Mouse (Mus musculus) lung, embryonic 16.5 days (tissue): ENCODE measurements around the gene Slc44a2. TPM values are rescaled to one million over a fixed set of nuclear protein-coding genes. Genes with fewer than 3 reads are reported as not detected.

ENCODE experiments used
- ATAC-seq: fragments of 200-750 bp; cut with Nextera tagmentation; 2 replicates; pipeline ENCODE4 v1.8.0; 2017; ENCODE audit warnings: low read depth, mild to moderate bottlenecking, moderate library complexity
- H3K27ac ChIP-seq: fragments of 300-500 bp; sonication (generic); 2 replicates; pipeline ENCODE4 v1.5.1; 2014; ENCODE audit warnings: mild to moderate bottlenecking, control low read depth, low read length
- H3K27me3 ChIP-seq: fragments of 300-500 bp; sonication (generic); 2 replicates; pipeline ENCODE4 v1.6.1; 2014; ENCODE audit warnings: low read depth, low read length, mixed read lengths; ENCODE audit not compliant: control insufficient read depth, insufficient read depth
- H3K36me3 ChIP-seq: fragments of 300-500 bp; sonication (generic); 2 replicates; pipeline ENCODE4 v1.6.1; 2014; ENCODE audit warnings: low read length; ENCODE audit not compliant: control insufficient read depth, insufficient read depth
- H3K4me1 ChIP-seq: fragments of 300-500 bp; sonication (generic); replicated peaks from 2 replicates; pipeline ENCODE4 v1.6.1; 2014; ENCODE audit warnings: low read length, mixed read lengths; ENCODE audit not compliant: control insufficient read depth, insufficient read depth
- H3K4me2 ChIP-seq: fragments of 300-500 bp; sonication (generic); 2 replicates; pipeline ENCODE4 v1.6.1; 2014; ENCODE audit warnings: low read depth, low read length, control low read depth
- H3K4me3 ChIP-seq: fragments of 300-500 bp; sonication (generic); 2 replicates; pipeline ENCODE4 v1.5.1; 2014; ENCODE audit warnings: mild to moderate bottlenecking, low read length, control low read depth
- H3K9ac ChIP-seq: fragments of 300-500 bp; sonication (generic); 2 replicates; pipeline ENCODE4 v1.6.1; 2014; ENCODE audit warnings: low read length, control low read depth
- H3K9me3 ChIP-seq: fragments of 300-500 bp; sonication (generic); 2 replicates; pipeline ENCODE4 v1.6.1; 2016; ENCODE audit warnings: low read length; ENCODE audit not compliant: control insufficient read depth
- WGBS: fragments of 180-500 bp; shearing (Covaris S2); extraction: QIAGEN DNeasy Blood & Tissue Kit; methylation state at CpG from one replicate; pipeline ENCODE4 v1.1.7; 2014; 5-methylcytosine and 5-hydroxymethylcytosine counted together
- polyA plus RNA-seq: library from polyadenylated mRNA; unstranded; fragments of >200 nt; fragmentation: Nextera tagmentation; extraction: Ambion mirVana; gene quantifications from 2 replicates; pipeline ENCODE4 v1.2.1, GENCODE M21; 2015

Slc44a2 gene
- polyA plus RNA-seq, 1 experiment from 2014 or later: 178 TPM

DNA sequence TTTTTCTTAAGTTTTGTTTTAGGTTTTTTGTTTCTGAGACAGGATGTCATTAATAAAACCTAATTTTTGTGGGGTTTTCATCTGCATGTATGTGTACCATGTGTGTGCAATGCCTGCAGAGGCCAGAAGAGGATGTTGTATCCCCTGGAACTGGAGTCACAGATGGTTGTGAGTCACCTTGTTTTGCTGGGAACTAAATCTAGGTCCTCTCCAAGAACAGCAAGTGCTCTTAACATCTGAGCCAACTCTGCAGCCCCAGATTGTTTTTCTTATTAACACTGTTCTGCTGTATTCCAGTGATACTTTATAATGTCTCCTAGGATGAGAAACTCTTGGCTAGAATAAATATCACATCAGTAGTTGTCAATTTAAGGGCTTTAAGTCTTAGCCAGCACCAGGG, 60.4 kb downstream of the Slc44a2 start:
- no peak for ATAC-seq
- H3K27me3 ChIP-seq: no peaks in the 10 kb centered on the region
- peaks cover 5% of the 10 kb centered on the region; the same call in 1 of the 2 replicates for H3K36me3 ChIP-seq
- H3K4me3 ChIP-seq: no peak overlapping the region
- H3K27ac ChIP-seq: no peak overlapping the region
- no peak overlapping the region for H3K9ac ChIP-seq
- no peak overlapping the region for H3K4me2 ChIP-seq
- no peaks in the 10 kb centered on the region for H3K9me3 ChIP-seq
- H3K4me1 ChIP-seq: peaks cover 5% of the 10 kb centered on the region; the same call in 1 of the 2 replicates

DNA sequence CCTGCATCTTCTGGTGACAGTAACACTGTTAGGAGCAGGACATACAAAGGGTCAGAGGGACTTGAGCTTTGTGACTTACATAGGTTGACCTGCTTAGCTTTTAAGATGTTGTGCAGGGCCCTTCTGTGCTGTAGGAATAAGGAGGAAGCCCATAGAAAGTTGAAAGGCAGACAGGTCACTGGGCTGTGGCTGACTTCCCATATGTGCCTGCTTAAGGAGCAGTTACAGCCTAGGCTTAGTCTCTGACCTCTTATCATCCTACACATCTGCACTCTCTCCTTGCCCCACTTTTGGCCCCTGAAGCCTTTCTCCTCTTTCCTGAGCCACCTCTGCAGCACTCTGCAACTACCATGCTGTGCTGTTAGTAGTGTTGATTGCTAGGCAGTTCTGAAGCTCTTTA, 63.5 kb downstream of the Slc44a2 start:
- H3K9ac ChIP-seq: no peak overlapping the region
- no peak for ATAC-seq
- H3K9me3 ChIP-seq: no peaks in the 10 kb centered on the region
- H3K4me2 ChIP-seq: no peak overlapping the region
- H3K27ac ChIP-seq: no peak overlapping the region
- no peak overlapping the region for H3K4me3 ChIP-seq
- no peaks in the 10 kb centered on the region for H3K27me3 ChIP-seq
- peaks cover 5% of the 10 kb centered on the region; the same call in 1 of the 2 replicates for H3K4me1 ChIP-seq
- H3K36me3 ChIP-seq: peaks cover 8% of the 10 kb centered on the region; the same call in 1 of the 2 replicates

DNA sequence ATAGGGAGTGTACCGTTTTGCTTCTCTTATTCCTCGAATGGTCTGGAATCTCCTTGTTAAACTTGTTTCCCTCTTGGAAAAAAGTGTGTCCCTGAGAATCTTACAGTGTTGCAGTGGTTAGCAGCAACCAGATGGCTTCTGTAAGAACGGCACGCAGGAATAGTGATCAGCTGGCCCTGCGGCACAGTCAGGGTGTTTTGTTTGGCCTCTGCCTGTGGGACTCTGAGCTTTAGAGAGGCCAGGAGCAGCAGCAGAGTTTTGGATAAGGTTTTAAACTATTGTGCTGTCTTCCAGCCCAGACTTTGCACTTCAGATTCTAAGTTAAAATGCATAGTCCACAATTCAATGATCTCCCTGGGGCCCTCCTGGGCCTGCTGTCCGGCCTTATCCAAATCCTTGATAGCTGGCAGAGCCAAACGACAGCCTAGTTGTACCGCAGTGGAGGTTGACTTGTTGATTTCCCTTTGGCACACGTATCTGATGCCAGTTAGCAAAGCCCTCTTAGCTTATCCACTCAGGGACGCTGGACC, 72.2 kb downstream of the Slc44a2 start:
- Histone ChIP-seq H3K27me3 (no peaks in the 10 kb centered on the region), H3K4me2 (no peak overlapping the region), H3K9ac (no peak overlapping the region), H3K27ac (no peak overlapping the region), H3K4me3 (no peak overlapping the region), H3K4me1 (no peaks in the 10 kb centered on the region), H3K36me3 (peaks cover 85% of the 10 kb centered on the region), H3K9me3 (no peaks in the 10 kb centered on the region)
- WGBS: 82% methylated on average over 10 of the region's 10 CpGs
- ATAC-seq: no peak

- Histone ChIP-seq H3K27ac (no peak overlapping the region), H3K4me3 (no peak overlapping the region), H3K9ac (no peak overlapping the region), H3K4me1 (no peaks in the 10 kb centered on the region), H3K27me3 (no peaks in the 10 kb centered on the region), H3K9me3 (no peaks in the 10 kb centered on the region), H3K36me3 (peaks cover 83% of the 10 kb centered on the region), H3K4me2 (no peak overlapping the region)
- ATAC-seq: no peak
- 84% methylated on average over 3 of the region's 3 CpGs for WGBS
Measured at GRCm38 (mm10) chr9:21395692-21396091, 75.2 kb downstream of the Slc44a2 start.

DNA sequence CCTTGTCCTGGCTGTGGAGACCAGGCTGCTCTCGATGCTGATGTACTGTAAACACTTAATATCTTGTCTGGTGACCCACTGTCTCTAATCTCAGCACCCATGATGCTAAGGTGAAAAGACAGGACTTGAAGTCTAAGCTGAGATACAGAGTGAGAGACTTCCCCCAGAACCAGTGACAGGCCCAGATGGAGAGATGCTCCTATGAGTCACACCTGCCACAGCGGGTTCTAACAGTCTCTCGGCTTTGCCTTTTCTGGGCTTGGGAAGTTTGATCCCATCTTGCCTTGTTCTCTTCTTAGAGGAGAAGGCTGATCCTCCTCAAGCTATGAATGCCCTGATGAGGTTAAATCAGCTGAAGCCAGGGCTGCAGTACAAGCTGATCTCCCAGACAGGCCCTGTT, 76.7 kb downstream of the Slc44a2 start:
- no peak overlapping the region for H3K4me3 ChIP-seq
- H3K4me2 ChIP-seq: no peak overlapping the region
- no peaks in the 10 kb centered on the region for H3K4me1 ChIP-seq
- H3K9me3 ChIP-seq: no peaks in the 10 kb centered on the region
- no peaks in the 10 kb centered on the region for H3K27me3 ChIP-seq
- peaks cover 80% of the 10 kb centered on the region for H3K36me3 ChIP-seq
- ATAC-seq: no peak
- H3K9ac ChIP-seq: no peak overlapping the region
- 93% methylated on average over 3 of the region's 3 CpGs for WGBS
- no peak overlapping the region for H3K27ac ChIP-seq

DNA sequence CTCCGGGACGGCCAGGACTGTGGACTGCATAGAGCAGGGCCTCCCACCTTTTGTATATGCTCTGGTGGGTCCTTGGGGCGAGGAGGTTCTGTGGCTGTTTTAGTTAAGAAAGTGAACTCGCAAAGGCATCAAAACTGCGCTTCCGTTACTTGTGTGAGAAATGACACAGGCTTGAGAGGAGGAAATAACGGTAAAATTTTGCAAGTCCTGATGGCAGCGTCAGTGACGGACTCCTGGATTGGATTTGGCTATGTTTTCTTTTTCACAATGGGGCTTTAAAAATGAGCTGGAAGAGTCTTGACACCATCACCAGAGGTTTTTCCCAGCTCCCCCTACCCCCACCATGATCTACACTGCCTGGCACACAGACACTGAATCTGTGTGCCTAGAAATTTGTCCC, 80.5 kb downstream of the Slc44a2 start:
- H3K36me3 ChIP-seq: peaks cover 78% of the 10 kb centered on the region
- WGBS: 93% methylated on average over 9 of the region's 9 CpGs
- H3K4me3 ChIP-seq: no peak overlapping the region
- H3K9me3 ChIP-seq: no peaks in the 10 kb centered on the region
- no peaks in the 10 kb centered on the region for H3K4me1 ChIP-seq
- no peak for ATAC-seq
- H3K4me2 ChIP-seq: no peak overlapping the region
- no peak overlapping the region for H3K27ac ChIP-seq
- H3K9ac ChIP-seq: no peak overlapping the region
- no peaks in the 10 kb centered on the region for H3K27me3 ChIP-seq

DNA sequence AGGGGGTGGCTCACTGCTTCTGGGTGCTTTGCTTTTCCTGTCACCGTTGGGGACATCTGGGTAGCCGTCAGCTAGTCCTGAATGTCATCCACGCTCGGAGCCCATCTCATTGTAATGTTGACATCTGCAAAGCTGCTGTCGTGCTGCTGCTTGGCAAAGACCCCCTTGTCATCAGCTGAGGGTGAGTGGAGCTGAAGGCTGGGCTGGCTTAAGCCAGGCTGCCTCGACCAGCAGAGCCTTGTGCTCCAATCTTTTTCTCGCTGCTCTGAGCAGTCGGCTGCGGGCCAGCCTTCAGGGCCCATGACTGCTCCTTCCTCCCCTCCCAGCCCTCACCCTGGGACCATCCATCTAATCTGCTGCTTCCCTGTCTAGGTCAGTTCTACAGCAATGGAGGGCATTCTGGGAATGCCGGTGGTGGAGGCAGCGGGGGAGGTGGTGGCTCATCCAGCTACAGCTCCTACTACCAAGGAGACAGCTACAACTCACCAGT, 82.3 kb downstream of the Slc44a2 start:
- no peaks in the 10 kb centered on the region for H3K27me3 ChIP-seq

DNA sequence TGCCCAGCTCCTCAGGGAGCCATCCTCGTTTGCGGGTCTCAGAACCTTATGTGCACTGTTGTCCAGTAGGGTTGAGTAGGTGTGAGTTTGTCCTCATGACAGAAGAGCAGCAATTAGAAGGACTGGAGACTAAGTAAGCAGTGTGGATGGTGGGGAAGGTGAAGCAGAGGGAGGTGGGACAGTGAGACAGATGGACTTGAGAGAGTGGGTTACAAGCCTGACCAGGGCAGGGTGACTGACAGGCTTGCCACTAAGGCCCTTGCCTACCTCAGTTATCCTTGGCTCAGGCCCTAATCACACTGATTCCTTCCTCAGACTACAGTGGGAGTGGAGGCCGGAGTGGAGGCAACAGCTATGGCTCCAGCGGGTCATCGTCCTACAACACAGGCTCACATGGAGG, 83.2 kb downstream of the Slc44a2 start:
- H3K27ac ChIP-seq: no peak overlapping the region
- no peak overlapping the region for H3K4me3 ChIP-seq
- H3K4me2 ChIP-seq: no peak overlapping the region
- WGBS: 93% methylated on average over 5 of the region's 5 CpGs
- no peak for ATAC-seq
- H3K9me3 ChIP-seq: no peaks in the 10 kb centered on the region
- no peaks in the 10 kb centered on the region for H3K27me3 ChIP-seq
- H3K36me3 ChIP-seq: peaks cover 66% of the 10 kb centered on the region
- no peaks in the 10 kb centered on the region for H3K4me1 ChIP-seq
- H3K9ac ChIP-seq: no peak overlapping the region

More for the DNA sequence above, 82.3 kb downstream of the Slc44a2 start:
- Histone ChIP-seq H3K27ac (no peak overlapping the region), H3K4me2 (no peak overlapping the region), H3K36me3 (peaks cover 69% of the 10 kb centered on the region), H3K4me3 (no peak overlapping the region), H3K9ac (no peak overlapping the region), H3K4me1 (no peaks in the 10 kb centered on the region), H3K9me3 (no peaks in the 10 kb centered on the region)
- ATAC-seq: no peak
- WGBS: 71% methylated on average over 11 of the region's 11 CpGs
